Mouse (Mus musculus) common myeloid progenitor, adult 5-6 weeks (primary cell): ENCODE measurements around the gene Cs. TPM values are rescaled to one million over a fixed set of nuclear protein-coding genes. Genes with fewer than 3 reads are reported as not detected.

Source experiments
- ATAC-seq: replicated peaks from 2 replicates; pipeline ENCODE4 v1.8.0; 2016; ENCODE audit warnings: low read depth, mild to moderate bottlenecking, moderate TSS enrichment, inconsistent platforms; ENCODE audit not compliant: poor library complexity, severe bottlenecking
- total RNA-seq: library from RNA; stranded (forward); fragments of 200-1000, 187-1606 nt; gene quantifications from 2 replicates; pipeline ENCODE4 v1.2.3, GENCODE M21; 2017

The Cs gene
- total RNA-seq, 1 experiment from 2014 or later: 116 TPM

GRCm38 (mm10) chr10:128401056-128401455 lies 63.5 kb downstream of the Cs start, which contains the start of gene Slc39a5:
Gene Slc39a5, minus strand, starts transcription at chr10:128401229.
- no peak for ATAC-seq

- no peak for ATAC-seq
Observed at GRCm38 (mm10) chr10:128401638-128402037, 64.1 kb downstream of the Cs start.

- no peak for ATAC-seq
Observed at GRCm38 (mm10) chr10:128403931-128404330, 66.4 kb downstream of the Cs start.

GRCm38 (mm10) chr10:128408591-128409535 lies 71.3 kb downstream of the Cs start:
- no peak for ATAC-seq

GRCm38 (mm10) chr10:128409692-128410559 lies 72.4 kb downstream of the Cs start:
- ATAC-seq: peak; percentile 86

- no peak for ATAC-seq
Observed at GRCm38 (mm10) chr10:128410560-128410845, 73.0 kb downstream of the Cs start.

GRCm38 (mm10) chr10:128411211-128412054 lies 73.9 kb downstream of the Cs start, which contains the start of the genes Nabp2 and Rnf41:
Gene Nabp2, minus strand, starts transcription at chr10:128411492.
Gene Rnf41, plus strand, starts transcription at chr10:128411657.
- ATAC-seq: peak; percentile 77

- ATAC-seq: no peak
Observed at GRCm38 (mm10) chr10:128412055-128412381, 74.5 kb downstream of the Cs start.

Other genes with a start within 250 kb of the Cs start
- 14.4 and 23.1 TPM in 2 replicates for gene Baz2a, start 246.2 kb upstream of the Cs start, total RNA-seq
- gene Rbms2, start 157.4 kb upstream of the Cs start, total RNA-seq: 4.7 and 8.7 TPM in 2 replicates
- 4.3 and 5.8 TPM in 2 replicates for gene Gls2, start 143.3 kb upstream of the Cs start, total RNA-seq
- 18.1 and 24.8 TPM in 2 replicates for gene Spryd4, start 125.9 kb upstream of the Cs start, total RNA-seq
- 1.2 TPM in 1 of 2 replicates, not detected in the other for gene Mip, start 111.9 kb upstream of the Cs start, total RNA-seq
- 98.6 and 102 TPM in 2 replicates for gene Timeless, start 105.7 kb upstream of the Cs start, total RNA-seq
- gene Apon, start 83.6 kb upstream of the Cs start, total RNA-seq: 0.46 TPM in 1 of 2 replicates, not detected in the other
- not detected in 2 replicates for gene Apof, start 69.1 kb upstream of the Cs start, total RNA-seq
- 9.0 and 11.0 TPM in 2 replicates for gene Stat2, start 67.2 kb upstream of the Cs start, total RNA-seq
- gene Il23a, start 39.0 kb upstream of the Cs start, total RNA-seq: 0.05 TPM in 1 of 2 replicates, not detected in the other
- 12.8 and 13.7 TPM in 2 replicates for gene Pan2, start 34.4 kb upstream of the Cs start, total RNA-seq
- gene Cnpy2, start 15.3 kb upstream of the Cs start, total RNA-seq: 94.4 and 114 TPM in 2 replicates
- 6.4 and 11.8 TPM in 2 replicates for gene Coq10a, start 31.3 kb downstream of the Cs start, total RNA-seq
- gene Ankrd52, start 39.4 kb downstream of the Cs start, total RNA-seq: 9.8 and 17.4 TPM in 2 replicates
- not detected in 2 replicates for gene Slc39a5, start 63.5 kb downstream of the Cs start, total RNA-seq
- 45.7 and 64.8 TPM in 2 replicates for gene Nabp2, start 73.8 kb downstream of the Cs start, total RNA-seq
- gene Rnf41, start 73.9 kb downstream of the Cs start, total RNA-seq: 13.0 and 13.5 TPM in 2 replicates
- 71.9 and 92.2 TPM in 2 replicates for gene Smarcc2, start 121.5 kb downstream of the Cs start, total RNA-seq
- gene Myl6, start 156.4 kb downstream of the Cs start, total RNA-seq: 1,004 and 1,124 TPM in 2 replicates
- 0.55 TPM in 1 of 2 replicates, not detected in the other for gene Myl6b, start 161.0 kb downstream of the Cs start, total RNA-seq
- gene Esyt1, start 188.1 kb downstream of the Cs start, total RNA-seq: 70.9 and 76.6 TPM in 2 replicates
- 8.6 and 10.6 TPM in 2 replicates for gene Zc3h10, start 210.0 kb downstream of the Cs start, total RNA-seq
- 3,010 and 3,037 TPM in 2 replicates for gene Rpl41, start 211.6 kb downstream of the Cs start, total RNA-seq
- gene Pa2g4, start 228.3 kb downstream of the Cs start, total RNA-seq: 385 and 532 TPM in 2 replicates